Mouse (Mus musculus): Measurements from ENCODE around the gene Tmem82. TPM values are rescaled to one million over a fixed set of nuclear protein-coding genes. Genes with fewer than 3 reads are reported as not detected.

Gene Tmem82
- 0.87 and 0.94 TPM in 2 replicates for polyA plus RNA-seq (2012; rRNA removed)

DNA sequence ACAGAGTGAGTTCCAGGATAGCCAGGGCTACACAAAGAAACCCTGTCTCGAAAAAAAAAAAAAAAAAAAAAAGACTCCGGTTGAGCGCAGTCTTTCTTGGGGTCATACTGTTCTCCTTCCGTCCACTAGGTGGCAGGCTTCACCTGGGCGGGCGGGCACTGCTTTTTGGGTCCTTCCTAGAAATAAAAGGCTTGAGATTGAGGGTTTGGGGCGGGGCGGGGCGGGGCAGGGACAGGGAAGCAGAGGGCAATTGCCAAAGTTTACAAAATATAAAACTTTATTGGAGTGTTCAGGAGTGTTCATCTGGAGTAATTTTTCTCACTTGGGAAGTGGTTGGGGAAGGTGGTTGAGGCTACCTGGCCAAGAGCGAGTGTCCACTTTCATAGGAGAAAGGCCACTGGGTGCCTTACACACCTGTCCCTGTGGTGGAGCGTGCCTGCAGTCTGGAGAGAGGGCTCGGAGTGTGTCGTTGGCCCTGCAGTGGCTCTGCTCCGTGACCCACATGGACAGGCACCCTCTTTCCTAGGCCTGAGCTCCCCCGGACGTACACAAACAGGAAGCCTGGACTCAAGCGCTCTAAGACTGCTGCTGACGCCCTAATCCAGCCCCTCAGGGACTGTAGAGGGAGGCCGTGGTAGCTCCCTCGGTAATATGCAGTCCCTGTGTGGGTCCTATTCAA lies at the start of gene Tmem82:
TSS of gene Tmem82 (minus strand) at position 69 of the 679 bp plus-strand sequence.
- DNase-seq (ENCODE audit: low spot score), result no peak

DNA sequence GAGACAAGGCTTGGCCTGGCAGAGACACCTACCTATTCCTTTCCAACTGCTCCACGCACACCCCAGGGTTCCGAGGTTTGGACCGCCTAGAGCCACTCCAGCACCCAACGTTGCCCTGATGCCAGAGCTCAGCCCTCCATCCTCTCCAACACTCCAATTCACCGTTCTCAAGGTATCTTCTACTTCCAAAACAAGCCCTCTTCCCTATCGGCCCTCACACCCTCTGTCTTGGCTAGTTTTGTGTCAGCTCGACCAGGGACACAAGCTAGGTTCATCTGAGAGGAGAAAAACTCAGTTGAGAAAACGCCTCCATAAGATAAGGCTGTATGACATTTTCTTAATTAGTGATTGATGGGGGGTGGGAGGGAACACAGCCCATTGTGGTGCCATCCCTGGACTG lies 46.4 kb upstream of the Tmem82 start, which contains the start of gene Plekhm2:
TSS of gene Plekhm2 (minus strand) at position 101 of the 400 bp plus-strand sequence.
- DNase-seq (ENCODE audit: low spot score), result no peak

DNA sequence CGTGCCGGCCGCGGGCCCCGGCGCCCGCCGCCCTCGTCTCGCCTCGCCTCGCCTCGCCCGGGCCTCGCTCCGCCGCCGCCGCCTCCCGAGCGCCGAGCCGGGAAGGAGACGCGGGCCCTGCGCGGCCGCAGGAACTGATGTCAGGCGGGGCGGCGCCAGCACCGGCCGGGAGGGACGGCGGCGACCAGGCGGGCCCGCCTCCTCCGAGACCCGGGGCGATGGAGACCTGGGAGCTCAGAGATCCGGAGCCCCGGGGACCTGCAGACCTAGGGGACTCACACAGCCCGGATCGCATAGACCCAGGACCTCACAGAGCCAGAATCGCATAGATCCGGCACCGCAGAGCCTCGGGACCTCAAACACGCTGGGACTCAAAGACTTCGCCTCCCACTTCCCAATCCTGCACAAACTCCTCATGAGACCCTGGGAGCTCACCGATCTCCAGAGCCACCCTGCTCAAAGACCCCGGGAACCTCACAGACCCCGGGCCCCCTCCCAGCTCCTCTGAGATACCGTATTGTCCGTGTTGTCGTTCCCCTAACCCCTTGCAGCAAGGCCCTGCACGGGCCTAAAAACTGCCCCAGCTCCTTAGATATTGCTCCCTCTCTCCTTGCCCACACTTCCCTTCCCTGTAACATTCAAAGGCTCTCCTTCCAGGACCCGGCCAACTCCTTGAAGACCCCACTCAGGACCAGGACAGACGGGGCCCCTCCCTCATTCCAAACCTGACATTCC lies 45.7 kb upstream of the Tmem82 start:
- DNase-seq (ENCODE audit: low spot score), result peak; percentile 70

DNA sequence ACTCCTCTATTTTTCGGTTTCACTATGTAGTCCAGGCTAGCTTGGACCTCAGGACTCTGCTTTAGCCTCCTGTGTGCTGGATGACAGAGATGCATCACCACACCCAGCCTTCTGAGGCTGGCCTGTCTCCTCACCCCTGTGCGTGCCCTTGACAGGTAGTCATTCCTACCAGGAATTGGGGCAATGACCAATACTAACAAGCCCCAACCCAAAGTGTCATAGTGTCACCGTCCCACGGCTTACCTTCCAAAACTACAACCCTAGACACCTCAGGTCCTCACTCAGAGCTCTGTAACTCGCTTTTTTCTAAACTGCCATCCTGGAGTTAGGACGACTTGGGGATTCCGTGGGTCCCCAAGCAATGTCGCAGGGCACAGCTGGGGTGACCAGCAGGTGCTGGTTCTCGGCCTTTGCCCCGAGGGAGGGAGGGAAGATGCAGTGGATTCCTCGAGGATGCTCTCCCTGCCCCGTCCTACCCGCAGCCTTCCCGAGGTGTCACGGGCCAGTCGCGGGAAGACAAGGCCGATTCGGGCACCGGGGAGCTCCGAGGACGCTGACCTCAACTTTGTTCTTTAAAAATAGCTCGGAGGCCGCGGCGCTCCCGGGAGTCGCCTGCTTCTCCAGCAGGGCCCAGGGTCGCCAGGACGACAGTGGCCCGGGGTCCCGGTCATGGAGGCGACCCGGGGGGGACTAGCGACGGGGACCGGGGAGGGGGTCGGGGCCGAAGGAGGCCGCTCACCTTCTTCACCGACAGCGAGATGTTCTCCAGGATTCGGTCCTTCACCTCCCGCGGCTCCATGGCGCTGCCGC lies 44.9 kb upstream of the Tmem82 start:
- DNase-seq (ENCODE audit: low spot score), result peak; percentile 48

DNA sequence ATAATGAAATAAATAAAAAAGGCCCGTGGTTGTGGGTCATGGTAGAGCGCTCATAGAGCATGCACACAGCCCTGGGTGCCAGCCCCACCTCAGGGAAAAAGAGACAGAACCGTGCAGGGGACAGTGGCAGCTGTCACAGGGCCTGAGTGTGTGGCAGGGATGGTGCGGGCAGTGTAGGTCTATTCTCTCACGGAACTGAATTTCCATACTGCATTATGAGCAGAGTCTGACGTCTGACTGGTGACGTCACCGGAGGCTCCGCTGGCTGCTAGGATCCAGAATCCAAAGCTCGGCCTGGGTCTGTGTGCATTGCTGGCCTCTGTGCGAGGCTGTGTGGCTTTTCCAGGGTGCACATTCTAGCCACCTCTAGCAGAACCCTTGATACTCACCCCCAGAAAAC lies 42.5 kb upstream of the Tmem82 start:
- DNase-seq (ENCODE audit: low spot score), result no peak

DNA sequence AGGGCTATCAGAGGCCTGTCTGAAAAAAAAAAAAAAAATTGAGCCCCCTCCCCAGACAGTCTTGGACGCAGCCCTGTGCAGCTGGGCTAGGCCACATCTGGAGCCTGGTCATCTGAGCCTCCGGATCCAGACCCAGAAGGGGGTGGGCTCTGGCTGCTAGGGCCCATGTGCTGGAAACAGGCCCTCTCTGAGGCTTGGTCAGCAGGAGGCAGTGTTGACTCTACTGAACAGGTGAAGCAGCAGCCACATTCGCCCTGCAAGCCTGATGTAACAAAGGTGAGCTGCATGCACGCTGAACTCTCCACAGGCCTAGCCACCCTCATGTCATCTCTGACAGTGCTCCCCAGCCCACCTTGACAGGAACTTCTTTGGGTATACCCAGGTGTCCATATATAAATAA lies 41.3 kb upstream of the Tmem82 start:
- DNase-seq (ENCODE audit: low spot score), result no peak

DNA sequence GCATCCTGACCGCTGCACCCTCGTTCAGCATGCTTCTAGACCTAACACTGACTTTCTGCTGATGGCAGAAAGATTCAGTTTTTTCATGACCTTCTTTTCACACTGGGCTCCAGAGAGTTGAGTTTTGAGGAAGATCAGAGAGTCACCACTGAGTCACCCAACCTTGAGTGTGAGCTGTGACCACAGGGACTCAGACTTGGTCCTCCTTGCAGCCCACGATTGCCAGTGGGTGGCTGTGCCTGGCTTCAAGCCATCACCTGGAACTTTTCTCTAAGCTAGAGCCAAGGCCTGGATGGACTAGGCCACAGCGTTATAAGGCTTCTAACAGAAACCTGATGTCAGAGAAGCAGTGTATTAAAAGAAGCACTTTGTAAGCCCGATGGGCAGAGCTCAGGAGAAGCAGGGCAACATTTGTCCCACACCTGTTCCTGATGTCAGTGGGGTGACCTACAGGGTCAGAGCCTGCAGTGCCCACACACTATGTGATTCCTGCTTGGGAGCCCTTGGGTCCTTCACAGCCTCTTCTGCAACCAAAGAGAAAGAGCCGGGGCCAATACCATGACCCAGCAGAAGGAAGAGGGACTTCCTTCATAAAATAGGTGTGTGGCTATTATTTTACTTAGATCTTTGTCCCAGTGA lies 40.5 kb upstream of the Tmem82 start:
- no peak for DNase-seq (ENCODE audit: low spot score)

DNA sequence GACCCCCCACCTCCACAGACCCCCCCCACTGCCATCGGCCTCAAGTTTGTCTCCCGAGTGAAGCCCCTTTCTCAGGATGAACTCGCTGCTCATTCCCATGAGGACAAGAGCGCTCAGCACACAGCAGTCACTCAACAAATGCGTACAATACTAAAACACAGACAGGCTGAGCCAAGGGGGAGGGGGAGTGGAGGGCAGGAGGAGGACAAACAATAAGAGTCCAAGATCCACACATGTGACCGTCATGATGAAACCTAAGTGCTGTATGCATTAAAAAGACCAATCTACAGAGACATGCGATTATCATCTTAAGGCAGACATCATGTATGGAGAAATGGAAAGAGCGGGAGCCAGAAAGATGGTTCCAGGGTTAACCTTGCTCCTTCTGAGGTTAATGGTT lies 38.5 kb upstream of the Tmem82 start:
- DNase-seq (ENCODE audit: low spot score), result no peak

DNA sequence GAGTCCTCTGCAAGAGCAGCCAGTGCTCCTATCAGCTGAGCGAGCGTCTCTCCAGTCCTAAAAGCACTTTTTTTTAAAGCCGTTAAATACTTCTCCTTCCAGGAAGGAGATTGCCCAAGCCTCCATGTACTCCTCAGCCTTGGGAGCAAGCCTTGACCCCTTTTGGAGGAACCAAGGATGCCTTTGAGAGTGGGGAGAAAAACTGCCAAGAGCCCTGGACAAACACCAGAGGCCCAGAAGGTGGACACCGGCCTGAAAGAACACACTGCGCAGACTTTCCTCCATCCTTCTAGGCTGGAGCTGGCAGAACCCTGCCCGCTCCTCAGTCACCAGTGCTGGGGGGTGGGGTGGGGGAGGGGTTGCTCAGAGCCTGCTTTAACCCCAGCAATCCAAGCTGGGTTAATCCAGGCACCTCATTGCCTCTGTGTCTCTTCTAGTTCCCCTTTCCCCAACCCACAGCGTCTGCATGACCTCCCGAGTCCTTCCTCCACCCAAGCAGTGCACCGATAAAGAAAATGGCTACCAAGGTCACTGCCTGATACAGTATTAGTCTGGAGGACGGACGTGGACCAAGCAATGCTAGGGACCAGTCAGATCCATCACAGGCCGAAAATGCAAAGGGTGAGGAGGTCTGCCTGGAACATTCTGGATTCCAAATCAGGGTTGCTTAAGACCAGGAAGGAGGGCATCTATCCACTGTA lies 37.6 kb upstream of the Tmem82 start:
- no peak for DNase-seq (ENCODE audit: low spot score)

DNA sequence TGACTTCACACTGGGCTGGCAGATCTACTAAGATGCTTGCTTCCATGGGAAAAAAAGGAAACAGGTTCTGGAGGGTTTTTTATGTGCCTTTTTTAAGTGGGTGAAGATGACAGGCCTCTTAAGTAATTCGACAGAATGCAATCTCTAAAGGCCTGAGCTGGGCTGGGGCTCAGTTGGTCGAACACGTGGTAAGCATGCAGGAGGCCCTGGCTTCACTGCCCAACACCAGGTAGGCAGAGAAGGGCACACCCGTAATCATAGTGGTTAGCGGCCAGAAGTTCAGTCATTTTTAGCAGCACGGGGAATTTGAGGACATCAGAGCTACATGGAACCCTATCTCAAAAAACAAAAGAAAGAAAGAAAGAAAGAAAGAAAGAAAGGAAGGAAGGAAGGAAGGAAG lies 36.1 kb upstream of the Tmem82 start:
- DNase-seq (ENCODE audit: low spot score), result no peak

DNA sequence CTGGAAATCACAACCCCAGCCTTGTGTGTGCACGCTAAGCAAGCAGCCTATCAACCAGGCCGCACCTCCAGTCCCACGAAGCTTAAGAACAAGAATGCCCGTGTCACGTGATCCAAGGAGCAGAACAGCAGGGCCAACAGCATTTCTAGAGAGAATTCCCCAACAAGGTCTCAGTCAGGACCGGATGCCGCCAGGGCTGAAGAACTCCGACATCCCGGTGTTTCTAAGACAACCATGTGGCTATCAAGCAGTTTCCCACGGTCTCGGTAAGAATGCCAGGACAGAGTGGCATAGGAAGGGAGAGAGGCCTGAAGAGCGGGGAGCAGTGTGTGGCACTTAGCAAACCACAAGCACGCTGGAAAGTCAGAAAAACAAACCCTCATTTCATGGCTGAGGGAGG lies 35.4 kb upstream of the Tmem82 start:
- no peak for DNase-seq (ENCODE audit: low spot score)

DNA sequence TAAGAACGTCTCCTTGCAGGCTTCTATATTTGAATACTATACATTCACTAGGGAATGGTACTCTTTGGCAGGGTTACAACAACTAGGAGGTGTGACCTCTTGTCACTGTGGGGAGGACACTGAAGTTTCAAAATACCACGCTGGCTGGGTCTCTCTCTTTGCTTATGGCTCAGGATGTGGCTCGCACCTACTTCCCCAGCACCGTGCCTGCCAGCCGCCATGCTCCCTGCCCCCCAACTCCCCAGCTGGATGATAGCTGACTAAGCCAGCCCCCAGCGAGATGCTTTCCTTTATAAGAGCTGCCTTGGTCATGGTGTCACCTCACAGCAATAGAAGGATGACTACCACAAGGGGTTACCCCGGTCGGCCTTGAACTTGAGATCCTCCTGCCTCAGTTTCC lies 34.6 kb upstream of the Tmem82 start:
- DNase-seq (ENCODE audit: low spot score), result no peak

DNA sequence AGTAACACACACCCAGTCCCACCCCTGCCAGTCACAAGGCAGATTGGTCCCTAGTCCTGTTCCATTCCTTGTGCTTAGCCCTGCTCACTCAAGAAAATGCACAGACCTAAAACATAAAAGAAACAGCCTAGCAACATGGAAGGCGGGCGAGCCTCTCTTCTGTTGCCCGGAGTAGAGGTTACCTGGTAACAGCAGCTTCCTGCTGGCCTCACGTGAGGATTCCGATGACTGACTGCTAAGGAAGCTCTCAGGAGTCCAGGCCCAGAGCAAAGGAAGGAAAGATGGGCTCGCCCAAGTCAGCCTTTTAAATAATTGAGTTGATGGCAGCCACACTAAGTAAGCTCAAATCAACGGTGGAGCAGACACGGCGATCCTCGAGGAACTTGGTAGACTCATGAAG lies 33.5 kb upstream of the Tmem82 start:
- no peak for DNase-seq (ENCODE audit: low spot score)

DNA sequence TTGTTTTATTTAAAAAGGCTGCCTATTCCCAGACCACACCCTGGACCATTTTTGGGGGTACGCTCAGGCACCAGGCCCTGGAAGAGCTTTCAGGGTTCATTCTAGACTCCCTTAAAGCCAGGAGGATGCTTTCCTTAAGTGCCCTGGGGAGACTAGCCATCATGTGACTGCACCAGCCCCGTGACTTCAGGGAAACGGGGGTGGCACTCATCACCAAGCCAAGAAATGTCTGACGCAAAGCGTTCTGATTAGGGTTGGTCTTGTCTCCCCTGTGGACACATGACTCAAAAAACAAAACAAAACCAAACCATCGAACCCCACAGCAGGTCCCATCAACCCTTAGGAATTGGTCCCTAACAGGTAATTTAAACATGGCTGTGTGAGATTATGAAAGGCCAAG lies 32.9 kb upstream of the Tmem82 start:
- DNase-seq (ENCODE audit: low spot score), result no peak

DNA sequence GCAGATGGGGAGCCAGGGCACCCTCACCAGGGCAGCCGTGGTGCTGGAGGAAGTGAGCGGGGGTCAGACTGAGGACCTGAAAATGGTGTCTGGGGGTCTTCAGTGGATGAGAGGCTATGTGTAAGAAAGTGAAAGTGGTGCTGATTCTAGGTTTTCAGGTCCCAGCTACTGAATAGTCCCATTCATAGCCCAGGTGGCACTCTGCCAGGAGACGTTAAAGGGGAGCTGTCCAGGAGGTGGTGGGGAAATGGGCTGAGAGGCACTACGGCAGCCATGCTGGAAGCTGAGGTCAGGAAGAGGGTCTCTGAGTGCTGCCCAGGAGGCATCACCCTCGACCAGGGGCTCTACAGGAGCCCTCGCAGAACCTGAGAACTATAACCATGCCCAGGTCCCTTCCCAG lies 30.8 kb upstream of the Tmem82 start:
- DNase-seq (ENCODE audit: low spot score), result no peak

DNA sequence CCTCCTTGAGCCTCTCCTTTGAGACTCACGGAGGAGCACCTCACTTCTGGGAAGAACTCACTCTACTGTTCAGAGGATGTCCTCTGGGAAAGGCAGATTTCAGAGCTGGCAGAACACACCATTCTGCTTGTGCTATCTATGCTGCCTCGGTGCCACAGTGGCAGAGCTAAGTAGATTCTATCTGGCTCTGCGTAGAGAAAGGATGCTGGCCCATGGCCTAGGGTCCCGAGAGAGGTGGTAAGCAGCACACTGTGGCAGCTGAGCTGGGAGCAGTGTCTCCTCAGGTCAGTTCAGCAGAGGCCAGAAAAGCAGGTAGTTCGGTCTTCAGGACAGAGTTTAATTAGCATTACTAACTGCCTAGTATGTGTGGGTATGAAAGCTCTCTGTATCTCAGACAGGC lies 29.8 kb upstream of the Tmem82 start:
- DNase-seq (ENCODE audit: low spot score), result no peak

DNA sequence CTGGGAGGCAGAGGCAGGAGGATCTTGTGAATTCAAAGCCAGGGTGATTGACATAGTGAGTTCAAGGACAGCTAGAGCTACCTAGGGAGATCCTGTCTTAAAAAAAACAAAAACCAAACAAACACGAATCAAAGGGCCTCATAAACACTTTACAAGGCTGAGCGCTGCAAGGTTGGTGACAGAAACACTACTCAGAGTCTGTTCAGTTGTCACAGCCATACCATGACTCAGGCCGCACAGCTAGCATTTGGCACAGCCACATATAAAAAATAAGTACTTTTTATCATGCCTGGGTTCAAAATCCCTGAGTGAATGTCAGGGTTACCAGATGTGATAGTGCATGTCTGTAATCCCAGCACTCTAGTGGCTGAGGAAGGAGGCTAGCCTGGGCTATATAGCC lies 28.8 kb upstream of the Tmem82 start:
- DNase-seq (ENCODE audit: low spot score), result no peak

DNA sequence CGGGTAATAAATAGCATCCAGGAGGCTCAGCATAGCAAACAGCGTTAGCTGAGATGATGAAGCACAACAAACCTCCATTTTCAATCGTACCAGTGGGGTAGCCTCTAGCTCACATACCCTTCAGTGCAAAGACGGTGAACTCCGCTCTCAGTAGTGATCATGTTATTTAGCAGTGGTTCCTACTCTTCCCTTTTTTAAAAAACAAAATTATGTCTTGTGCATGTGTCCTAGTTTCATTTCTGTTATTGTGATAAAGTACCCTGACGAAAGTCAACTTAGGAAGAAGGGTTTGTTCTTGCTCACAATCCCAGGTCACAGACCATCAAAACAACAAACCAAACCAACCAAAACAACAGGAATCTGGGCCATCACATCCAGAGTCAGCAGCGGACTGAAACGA lies 27.6 kb upstream of the Tmem82 start:
- no peak for DNase-seq (ENCODE audit: low spot score)

DNA sequence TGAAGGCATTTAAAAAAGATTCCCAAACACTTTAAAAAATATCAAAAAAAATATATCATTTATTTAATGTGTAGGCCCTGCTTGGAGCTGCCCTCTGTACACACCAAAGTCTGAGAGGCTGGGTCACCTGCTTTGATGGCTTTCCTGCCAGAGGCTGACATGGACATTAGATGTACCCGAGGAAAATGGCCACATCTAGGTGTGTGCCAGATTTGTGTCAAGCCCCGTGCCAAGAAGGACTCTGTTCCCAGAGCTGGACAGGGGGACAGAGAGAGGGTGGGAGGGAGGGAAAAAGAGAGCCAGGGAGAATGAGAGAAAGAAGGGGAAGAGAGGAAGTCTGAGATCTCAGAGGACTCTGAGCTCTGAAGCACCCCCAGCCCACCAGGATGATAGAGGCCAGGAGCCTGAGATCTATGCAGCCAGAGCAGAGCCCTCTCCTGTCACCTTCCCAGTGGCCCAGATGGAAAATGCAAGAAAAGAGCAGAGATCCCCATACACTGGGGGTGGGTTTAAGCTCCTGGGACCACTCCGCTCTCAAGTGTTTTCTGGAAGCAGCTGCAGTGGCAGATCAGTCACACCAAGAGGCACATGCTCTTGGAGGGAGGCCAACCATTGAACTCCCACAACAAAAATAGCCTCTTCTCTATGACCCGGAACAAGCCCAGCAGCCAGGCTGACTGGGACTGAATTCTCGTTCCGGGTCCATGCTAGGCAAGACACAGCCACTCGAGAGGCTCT lies 24.9 kb upstream of the Tmem82 start:
- no peak for DNase-seq (ENCODE audit: low spot score)

DNA sequence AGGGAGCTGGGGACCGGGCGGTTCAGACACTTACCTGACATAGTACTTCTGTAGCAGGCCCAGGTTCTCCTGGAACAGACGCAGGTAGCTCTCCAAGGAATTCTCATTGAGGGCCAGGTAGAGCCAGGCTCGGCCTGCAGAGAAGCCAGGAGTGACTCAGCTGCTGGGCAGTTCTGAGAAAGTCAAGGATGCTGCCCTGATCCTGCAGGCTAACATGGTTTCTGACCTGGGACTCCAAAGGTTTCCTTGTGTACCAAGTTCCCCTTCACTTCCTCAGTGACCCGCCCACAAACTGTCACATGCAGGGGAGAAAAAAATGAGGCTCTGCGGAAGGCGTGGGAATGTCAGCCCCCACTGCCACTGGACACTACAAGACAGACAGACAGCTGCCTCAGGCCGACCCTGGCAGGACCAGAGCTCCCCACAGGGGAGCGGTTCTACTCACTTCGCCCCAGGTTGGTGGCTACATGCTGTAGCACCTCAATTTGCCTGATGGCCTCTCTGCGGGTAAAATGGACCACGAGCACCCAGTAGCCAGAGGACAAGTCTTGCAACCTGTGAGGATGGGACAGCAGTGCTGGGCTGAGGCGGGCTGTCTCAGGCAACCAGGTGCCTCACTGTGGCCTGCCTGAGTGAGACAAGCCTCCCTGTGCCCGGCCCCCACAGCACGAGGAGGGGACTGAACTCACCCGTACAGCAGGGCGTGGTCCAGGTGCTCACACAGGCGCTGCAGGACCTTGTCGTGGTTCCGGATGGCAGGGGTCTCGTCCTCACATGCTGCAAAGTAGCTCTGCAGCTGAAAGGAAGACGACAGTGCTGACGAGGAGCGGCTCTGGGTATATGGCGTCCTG lies 23.8 kb upstream of the Tmem82 start:
- no peak for DNase-seq (ENCODE audit: low spot score)
